Mouse (Mus musculus): ENCODE results near the gene Dtnbp1.

GRCm38 (mm10) chr13:45031748-45032147 is 29.8 kb upstream of the Dtnbp1 start:
- TF ChIP-seq CTCF (IDR thresholded peaks at IDR 0.05; ENCODE audit: control insufficient read depth, insufficient read depth, insufficient read length) (no peak), CEBPB (IDR thresholded peaks at IDR 0.05; ENCODE audit: low read depth) (no peak), USF1 (IDR thresholded peaks at IDR 0.05; ENCODE audit: low read depth) (no peak), MYOG (IDR thresholded peaks at IDR 0.05; ENCODE audit: control insufficient read depth, extremely low read depth, insufficient read length) (no peak), MAX (IDR thresholded peaks at IDR 0.05) (no peak)

Measured in C2C12 (cell line).